Mouse (Mus musculus) heart, embryonic 16.5 days (tissue): ENCODE results near the gene Adamtsl2. TPM values are rescaled to one million over a fixed set of nuclear protein-coding genes. Genes with fewer than 3 reads are reported as not detected.
A peak's percentile ranks its signal among the peaks of the same experiment; 100 is the strongest.

Source experiments
- ATAC-seq: fragments of 200-750 bp; cut with Nextera tagmentation; replicated peaks from 2 replicates; pipeline ENCODE4 v1.8.0; 2017; ENCODE audit warnings: moderate number of reproducible peaks; ENCODE audit not compliant: insufficient read depth, low FRiP score; ENCODE audit errors: extremely low read depth
- H3K27ac ChIP-seq: fragments of 300-500 bp; sonication (generic); 2 replicates; pipeline ENCODE4 v1.5.1; 2014; ENCODE audit warnings: mild to moderate bottlenecking, low read length, control low read depth, moderate library complexity
- H3K27me3 ChIP-seq: fragments of 300-500 bp; sonication (generic); 2 replicates; pipeline ENCODE4 v1.6.1; 2014; ENCODE audit warnings: low read length, mixed read lengths; ENCODE audit not compliant: control insufficient read depth, insufficient read depth
- H3K36me3 ChIP-seq: fragments of 300-500 bp; sonication (generic); 2 replicates; pipeline ENCODE4 v1.6.1; 2014; ENCODE audit not compliant: control insufficient read depth, insufficient read depth
- H3K4me1 ChIP-seq: fragments of 300-500 bp; sonication (generic); 2 replicates; pipeline ENCODE4 v1.6.1; 2014; ENCODE audit warnings: low read length, mixed read lengths; ENCODE audit not compliant: control insufficient read depth, insufficient read depth
- H3K4me2 ChIP-seq: fragments of 300-500 bp; sonication (generic); 2 replicates; pipeline ENCODE4 v1.6.1; 2014; ENCODE audit warnings: low read depth, mild to moderate bottlenecking, control low read depth, low read length
- H3K4me3 ChIP-seq: fragments of 300-500 bp; sonication (generic); 2 replicates; pipeline ENCODE4 v1.5.1; 2014; ENCODE audit warnings: mild to moderate bottlenecking, control low read depth, low read length
- H3K9ac ChIP-seq: fragments of 300-500 bp; sonication (generic); 2 replicates; pipeline ENCODE4 v1.6.1; 2014; ENCODE audit warnings: low read length, control low read depth
- H3K9me3 ChIP-seq: fragments of 300-500 bp; sonication (generic); replicated peaks from 2 replicates; pipeline ENCODE4 v1.6.1; 2016; ENCODE audit warnings: low read length; ENCODE audit not compliant: control insufficient read depth
- WGBS: fragments of 180-500 bp; shearing (Covaris S2); extraction: QIAGEN DNeasy Blood & Tissue Kit; methylation state at CpG from one replicate; pipeline ENCODE4 v1.1.7; 2014; 5-methylcytosine and 5-hydroxymethylcytosine counted together
- polyA plus RNA-seq: library from polyadenylated mRNA; unstranded; fragments of >200 nt; fragmentation: Nextera tagmentation; extraction: Ambion mirVana; gene quantifications from 2 replicates; pipeline ENCODE4 v1.2.1, GENCODE M21; 2015

Adamtsl2 gene
- polyA plus RNA-seq: 12.4 and 14.8 TPM in 2 replicates

GRCm38 (mm10) chr2:27079152-27079584 is at the start of gene Adamtsl2:
Gene Adamtsl2, plus strand, starts transcription at chr2:27079379.
- H3K27me3 ChIP-seq: peaks cover 10% of the 10 kb centered on the region
- peaks cover 47% of the 10 kb centered on the region for H3K4me1 ChIP-seq
- H3K4me3 ChIP-seq: peak within 1 kb of the TSS; percentile 33
- H3K27ac ChIP-seq: peak within 1 kb of the TSS; percentile 63
- 0% methylated on average over 10 of the region's 10 CpGs for WGBS
- peak; percentile 86 for ATAC-seq
- peak within 1 kb of the TSS; percentile 44 for H3K9ac ChIP-seq
- H3K4me2 ChIP-seq: peak within 1 kb of the TSS; percentile 57
- no peaks in the 10 kb centered on the region for H3K36me3 ChIP-seq
- no peaks in the 10 kb centered on the region for H3K9me3 ChIP-seq

DNA sequence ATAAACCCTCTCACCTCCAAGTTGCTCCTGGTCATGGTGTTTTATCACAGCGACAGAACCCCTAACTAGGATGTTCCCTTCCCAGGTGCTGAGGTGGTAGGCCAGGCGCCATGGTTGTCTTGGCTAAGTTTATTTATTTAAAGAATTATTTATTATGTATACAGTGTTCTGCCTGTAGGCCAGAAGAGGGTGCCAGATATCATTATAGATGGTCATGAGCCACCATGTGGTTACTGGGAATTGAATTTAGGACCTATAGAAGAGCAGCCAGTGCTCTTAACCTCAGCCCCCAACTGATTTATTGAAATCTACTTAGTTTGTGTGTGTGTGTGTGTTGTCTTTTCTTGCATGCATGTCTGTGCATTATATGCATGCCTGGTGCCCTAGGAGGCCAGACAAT is 46.8 kb upstream of the Adamtsl2 start:
- no peak overlapping the region for H3K4me2 ChIP-seq
- H3K36me3 ChIP-seq: no peaks in the 10 kb centered on the region
- 59% methylated on average over 2 of the region's 2 CpGs for WGBS
- H3K9ac ChIP-seq: no peak overlapping the region
- H3K4me3 ChIP-seq: no peak overlapping the region
- H3K4me1 ChIP-seq: no peaks in the 10 kb centered on the region
- H3K27me3 ChIP-seq: peaks cover 4% of the 10 kb centered on the region; the same call in 1 of the 2 replicates
- no peak for ATAC-seq
- H3K9me3 ChIP-seq: no peaks in the 10 kb centered on the region
- no peak overlapping the region for H3K27ac ChIP-seq

- H3K36me3 ChIP-seq: no peaks in the 10 kb centered on the region
- no peaks in the 10 kb centered on the region for H3K9me3 ChIP-seq
- WGBS: 62% methylated on average over 3 of the region's 3 CpGs
- no peak for ATAC-seq
- no peak overlapping the region for H3K4me3 ChIP-seq
- no peak overlapping the region for H3K4me2 ChIP-seq
- H3K9ac ChIP-seq: no peak overlapping the region
- no peaks in the 10 kb centered on the region for H3K27me3 ChIP-seq
- no peak overlapping the region for H3K27ac ChIP-seq
- no peaks in the 10 kb centered on the region for H3K4me1 ChIP-seq
Observed at GRCm38 (mm10) chr2:27036003-27036402, 43.2 kb upstream of the Adamtsl2 start.

- H3K36me3 ChIP-seq: no peaks in the 10 kb centered on the region
- no peak overlapping the region for H3K9ac ChIP-seq
- H3K4me2 ChIP-seq: no peak overlapping the region
- H3K4me3 ChIP-seq: no peak overlapping the region
- no peaks in the 10 kb centered on the region for H3K9me3 ChIP-seq
- 53% methylated on average over 4 of the region's 4 CpGs for WGBS
- no peaks in the 10 kb centered on the region for H3K4me1 ChIP-seq
- H3K27ac ChIP-seq: no peak overlapping the region
- ATAC-seq: no peak
- no peaks in the 10 kb centered on the region for H3K27me3 ChIP-seq
Observed at GRCm38 (mm10) chr2:27037008-27037407, 42.2 kb upstream of the Adamtsl2 start.

- H3K4me2 ChIP-seq: no peak overlapping the region
- no peaks in the 10 kb centered on the region for H3K27me3 ChIP-seq
- no peaks in the 10 kb centered on the region for H3K4me1 ChIP-seq
- no peak for ATAC-seq
- WGBS: 0% methylated on average over 3 of the region's 3 CpGs
- H3K9me3 ChIP-seq: no peaks in the 10 kb centered on the region
- H3K36me3 ChIP-seq: no peaks in the 10 kb centered on the region
- no peak overlapping the region for H3K4me3 ChIP-seq
- no peak overlapping the region for H3K9ac ChIP-seq
- H3K27ac ChIP-seq: no peak overlapping the region
Observed at GRCm38 (mm10) chr2:27038596-27038995, 40.6 kb upstream of the Adamtsl2 start.

GRCm38 (mm10) chr2:27039286-27039685 is 39.9 kb upstream of the Adamtsl2 start:
- Histone ChIP-seq H3K27me3 (no peaks in the 10 kb centered on the region), H3K9me3 (no peaks in the 10 kb centered on the region), H3K4me1 (no peaks in the 10 kb centered on the region), H3K27ac (no peak overlapping the region), H3K4me2 (no peak overlapping the region), H3K4me3 (no peak overlapping the region), H3K36me3 (no peaks in the 10 kb centered on the region), H3K9ac (no peak overlapping the region)
- no peak for ATAC-seq
- WGBS: 0% methylated on average over 1 of the region's 1 CpGs

DNA sequence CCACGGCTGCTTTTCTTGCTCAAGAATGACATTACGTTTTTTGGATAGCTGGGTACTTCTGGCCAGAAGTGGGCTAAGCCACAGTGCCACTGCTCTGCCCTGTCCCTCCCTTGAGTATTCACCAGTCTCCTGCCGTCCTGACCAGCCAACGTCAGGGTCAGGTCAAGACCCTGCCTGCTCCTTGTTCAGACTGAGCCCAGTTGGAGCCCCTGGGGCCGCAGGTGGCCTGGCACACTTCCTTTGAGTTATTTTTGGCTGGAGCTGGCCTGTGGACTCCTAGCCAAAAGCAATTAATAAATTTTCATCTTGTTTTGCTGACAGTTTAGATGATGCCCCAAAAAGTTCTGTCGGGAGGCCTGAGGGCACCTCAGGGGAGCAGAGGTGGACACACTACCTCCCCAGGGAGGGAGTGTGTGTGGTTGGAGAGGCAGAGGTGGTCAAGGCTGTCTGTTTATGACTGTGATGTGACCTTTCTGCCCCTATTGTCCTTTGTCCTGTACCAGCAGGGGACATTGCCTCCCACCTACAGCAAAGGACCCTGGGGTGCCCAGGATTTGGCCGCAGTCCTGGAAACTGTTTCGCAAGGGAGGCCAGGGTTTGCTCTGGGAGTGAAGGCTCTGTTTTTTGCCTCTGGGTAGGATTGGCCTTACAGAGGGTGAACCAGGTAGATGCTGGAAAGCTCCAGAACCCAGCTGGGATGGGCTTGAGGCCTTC is 36.9 kb upstream of the Adamtsl2 start:
- Histone ChIP-seq H3K9me3 (no peaks in the 10 kb centered on the region), H3K27ac (no peak overlapping the region), H3K27me3 (no peaks in the 10 kb centered on the region), H3K36me3 (no peaks in the 10 kb centered on the region), H3K4me3 (no peak overlapping the region), H3K9ac (no peak overlapping the region), H3K4me2 (no peak overlapping the region), H3K4me1 (no peaks in the 10 kb centered on the region)
- no peak for ATAC-seq
- 64% methylated on average over 8 of the region's 8 CpGs for WGBS

GRCm38 (mm10) chr2:27043461-27043860 is 35.7 kb upstream of the Adamtsl2 start:
- Histone ChIP-seq H3K27me3 (no peaks in the 10 kb centered on the region), H3K4me3 (no peak overlapping the region), H3K9me3 (no peaks in the 10 kb centered on the region), H3K36me3 (no peaks in the 10 kb centered on the region), H3K9ac (no peak overlapping the region), H3K4me2 (no peak overlapping the region), H3K27ac (no peak overlapping the region), H3K4me1 (no peaks in the 10 kb centered on the region)
- WGBS: 15% methylated on average over 3 of the region's 3 CpGs
- ATAC-seq: peak; percentile 85

DNA sequence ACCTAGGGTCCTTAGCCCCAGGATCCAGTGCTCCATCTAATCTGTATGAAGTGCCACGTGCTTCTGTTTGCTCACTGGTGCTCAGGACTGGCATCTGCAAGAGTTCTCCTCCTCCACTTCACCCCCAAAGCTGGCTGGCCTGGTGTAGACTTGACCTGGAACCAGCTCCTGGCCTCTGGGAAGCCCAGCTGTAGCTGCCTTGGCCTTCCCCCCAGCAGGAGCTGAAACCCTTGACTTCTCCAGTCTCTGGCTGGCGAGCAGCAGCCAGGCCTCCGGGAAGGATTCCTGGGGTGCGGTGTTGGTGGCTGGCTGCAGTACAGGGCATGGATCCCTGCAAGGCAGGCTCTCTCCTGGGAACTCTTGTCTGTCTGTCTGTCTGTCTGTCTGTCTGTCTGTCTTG is 35.0 kb upstream of the Adamtsl2 start:
- H3K36me3 ChIP-seq: no peaks in the 10 kb centered on the region
- no peak overlapping the region for H3K27ac ChIP-seq
- no peak overlapping the region for H3K9ac ChIP-seq
- WGBS: 67% methylated on average over 4 of the region's 4 CpGs
- no peaks in the 10 kb centered on the region for H3K27me3 ChIP-seq
- H3K9me3 ChIP-seq: no peaks in the 10 kb centered on the region
- H3K4me3 ChIP-seq: no peak overlapping the region
- ATAC-seq: no peak
- no peak overlapping the region for H3K4me2 ChIP-seq
- H3K4me1 ChIP-seq: no peaks in the 10 kb centered on the region
